Mouse (Mus musculus) thymus, postnatal 14 days (tissue): Measurements from ENCODE around the gene Cfc1.
A peak's percentile ranks its signal among the peaks of the same experiment; 100 is the strongest.

Experiments used
- DNase-seq: peaks from one replicate; pipeline ENCODE4 v3.0.0; 2021

Gene Cfc1

GRCm38 (mm10) chr1:34554275-34554674 lies 18.8 kb downstream of the Cfc1 start:
- no peak for DNase-seq

- no peak for DNase-seq
Observed at GRCm38 (mm10) chr1:34560843-34561242, 25.4 kb downstream of the Cfc1 start, which contains the start of gene Prss40. Gene Prss40, minus strand, starts transcription at chr1:34560943.

- no peak for DNase-seq
Observed at GRCm38 (mm10) chr1:34564383-34565045, 29.1 kb downstream of the Cfc1 start.

- DNase-seq: no peak
Observed at GRCm38 (mm10) chr1:34568120-34568519, 32.7 kb downstream of the Cfc1 start.

GRCm38 (mm10) chr1:34569876-34570275 lies 34.4 kb downstream of the Cfc1 start:
- no peak for DNase-seq

- DNase-seq: no peak
Observed at GRCm38 (mm10) chr1:34571431-34571830, 36.0 kb downstream of the Cfc1 start.

- DNase-seq: no peak
Observed at GRCm38 (mm10) chr1:34573221-34573620, 37.8 kb downstream of the Cfc1 start.

GRCm38 (mm10) chr1:34578851-34579781 lies 43.7 kb downstream of the Cfc1 start, which contains the start of gene Amer3:
Gene Amer3, plus strand, starts transcription at chr1:34579657.
- DNase-seq: peak; percentile 73

GRCm38 (mm10) chr1:34579782-34580356 lies 44.4 kb downstream of the Cfc1 start:
- DNase-seq: no peak

- no peak for DNase-seq
Observed at GRCm38 (mm10) chr1:34582218-34582617, 46.8 kb downstream of the Cfc1 start.

GRCm38 (mm10) chr1:34583821-34584263 lies 48.4 kb downstream of the Cfc1 start:
- no peak for DNase-seq

- no peak for DNase-seq
Observed at GRCm38 (mm10) chr1:34584736-34585135, 49.3 kb downstream of the Cfc1 start.

GRCm38 (mm10) chr1:34587298-34588096 lies 52.0 kb downstream of the Cfc1 start:
- no peak for DNase-seq
